Mouse (Mus musculus): ENCODE results near the gene Gpr180. TPM values are rescaled to one million over a fixed set of nuclear protein-coding genes. Genes with fewer than 3 reads are reported as not detected.
"Not testable (repeated sequence)": the region's sequence is repeated elsewhere in the genome, so short reads cannot be mapped to it uniquely, and the experiment has no call there.

The Gpr180 gene
- total and polyA plus RNA-seq, 2 experiments from 2014 or later, result 50.1 to 53.7 TPM

GRCm38 (mm10) chr14:118150656-118151551 is 13.9 kb downstream of the Gpr180 start:
- H3K4me1 ChIP-seq (ENCODE audit: insufficient read depth, low read length), result no peaks in the 10 kb centered on the region
- no peak for TF ChIP-seq CTCF (IDR thresholded peaks at IDR 0.05; ENCODE audit: low read depth)
- no peaks in the 10 kb centered on the region for H3K36me3 ChIP-seq (ENCODE audit: insufficient read depth, low read length)
- H3K4me3 ChIP-seq (ENCODE audit: low read length), result no peak overlapping the region
- H3K4me2 ChIP-seq (ENCODE audit: low read depth, low read length), result no peak overlapping the region
- no peak overlapping the region for H3K27ac ChIP-seq
- DNase-seq (ENCODE audit: low spot score) (no peak), ATAC-seq (no peak)
- WGBS, result 88% methylated on average over 26 of the region's 26 CpGs
- no peaks in the 10 kb centered on the region for H3K27me3 ChIP-seq (ENCODE audit: insufficient read depth, low read length)
- no peaks in the 10 kb centered on the region for H3K9me3 ChIP-seq (ENCODE audit: low read length)
- no peak overlapping the region for H3K9ac ChIP-seq (replicated peaks; ENCODE audit: low read length)

- no peaks in the 10 kb centered on the region for H3K9me3 ChIP-seq (ENCODE audit: low read length)
- no peak overlapping the region for H3K4me2 ChIP-seq (ENCODE audit: low read depth, low read length)
- H3K36me3 ChIP-seq (ENCODE audit: insufficient read depth, low read length), result no peaks in the 10 kb centered on the region
- no peaks in the 10 kb centered on the region for H3K27me3 ChIP-seq (ENCODE audit: insufficient read depth, low read length)
- H3K27ac ChIP-seq, result no peak overlapping the region
- peak; percentile 62 for DNase-seq (ENCODE audit: low spot score)
- H3K4me1 ChIP-seq (ENCODE audit: insufficient read depth, low read length), result no peaks in the 10 kb centered on the region
- no peak overlapping the region for H3K4me3 ChIP-seq (ENCODE audit: low read length)
- 75% methylated on average over 5 of the region's 5 CpGs for WGBS
- 0 out of 2 replicates have a peak, but pooled peaks have one; percentile 56 for ATAC-seq
- no peak overlapping the region for H3K9ac ChIP-seq (replicated peaks; ENCODE audit: low read length)
- TF ChIP-seq CTCF (IDR thresholded peaks at IDR 0.05; ENCODE audit: low read depth), result peak; percentile 71
Observed at GRCm38 (mm10) chr14:118151651-118152293, 14.8 kb downstream of the Gpr180 start.

- Histone ChIP-seq H3K27ac (no peak overlapping the region), H3K4me1 (ENCODE audit: insufficient read depth, low read length) (no peaks in the 10 kb centered on the region), H3K9ac (replicated peaks; ENCODE audit: low read length) (no peak overlapping the region), H3K4me3 (ENCODE audit: low read length) (no peak overlapping the region), H3K27me3 (ENCODE audit: insufficient read depth, low read length) (no peaks in the 10 kb centered on the region), H3K9me3 (ENCODE audit: low read length) (no peaks in the 10 kb centered on the region), H3K36me3 (ENCODE audit: insufficient read depth, low read length) (no peaks in the 10 kb centered on the region), H3K4me2 (ENCODE audit: low read depth, low read length) (no peak overlapping the region)
- DNase-seq (ENCODE audit: low spot score), result no peak
- no peak for TF ChIP-seq CTCF (IDR thresholded peaks at IDR 0.05; ENCODE audit: low read depth)
- ATAC-seq, result no peak
- 92% methylated on average over 8 of the region's 8 CpGs for WGBS
Observed at GRCm38 (mm10) chr14:118152294-118152651, 15.3 kb downstream of the Gpr180 start.

GRCm38 (mm10) chr14:118156056-118156455 is 19.1 kb downstream of the Gpr180 start:
- WGBS, result 93% methylated on average over 16 of the region's 16 CpGs
- H3K9ac ChIP-seq (replicated peaks; ENCODE audit: low read length); H3K4me1 ChIP-seq (ENCODE audit: insufficient read depth, low read length); H3K4me3 ChIP-seq (ENCODE audit: low read length); H3K4me2 ChIP-seq (ENCODE audit: low read depth, low read length); ATAC-seq; H3K27ac ChIP-seq; H3K9me3 ChIP-seq (ENCODE audit: low read length); DNase-seq (ENCODE audit: low spot score); H3K27me3 ChIP-seq (ENCODE audit: insufficient read depth, low read length): not testable (repeated sequence)
- H3K36me3 ChIP-seq (ENCODE audit: insufficient read depth, low read length), result peaks cover 13% of the 10 kb centered on the region; the same call in 1 of the 2 replicates

- 86% methylated on average over 10 of the region's 10 CpGs for WGBS
- Histone ChIP-seq H3K27me3 (ENCODE audit: insufficient read depth, low read length) (no peaks in the 10 kb centered on the region), H3K36me3 (ENCODE audit: insufficient read depth, low read length) (peaks cover 18% of the 10 kb centered on the region; the same call in 1 of the 2 replicates), H3K9me3 (ENCODE audit: low read length) (no peaks in the 10 kb centered on the region), H3K4me2 (ENCODE audit: low read depth, low read length) (no peak overlapping the region), H3K4me3 (ENCODE audit: low read length) (no peak overlapping the region), H3K4me1 (ENCODE audit: insufficient read depth, low read length) (no peaks in the 10 kb centered on the region), H3K9ac (replicated peaks; ENCODE audit: low read length) (no peak overlapping the region), H3K27ac (no peak overlapping the region)
- DNase-seq (ENCODE audit: low spot score), result no peak
- no peak for TF ChIP-seq CTCF (IDR thresholded peaks at IDR 0.05; ENCODE audit: low read depth)
- peak; percentile 43; the same call in 1 of the 2 replicates for ATAC-seq
Observed at GRCm38 (mm10) chr14:118156740-118157139, 19.8 kb downstream of the Gpr180 start.

GRCm38 (mm10) chr14:118157146-118157545 is 20.2 kb downstream of the Gpr180 start:
- peak; percentile 92 for TF ChIP-seq CTCF (IDR thresholded peaks at IDR 0.05; ENCODE audit: low read depth)
- peak; percentile 71 for DNase-seq (ENCODE audit: low spot score)
- Histone ChIP-seq H3K4me2 (ENCODE audit: low read depth, low read length) (no peak overlapping the region), H3K36me3 (ENCODE audit: insufficient read depth, low read length) (peaks cover 22% of the 10 kb centered on the region; the same call in 1 of the 2 replicates), H3K4me1 (ENCODE audit: insufficient read depth, low read length) (no peaks in the 10 kb centered on the region), H3K27ac (no peak overlapping the region), H3K4me3 (ENCODE audit: low read length) (no peak overlapping the region), H3K9ac (replicated peaks; ENCODE audit: low read length) (no peak overlapping the region), H3K9me3 (ENCODE audit: low read length) (no peaks in the 10 kb centered on the region), H3K27me3 (ENCODE audit: insufficient read depth, low read length) (no peaks in the 10 kb centered on the region)
- WGBS, result 29% methylated on average over 5 of the region's 5 CpGs
- 0 out of 2 replicates have a peak, but pooled peaks have one; percentile 36 for ATAC-seq
